Mouse (Mus musculus) induced T-regulatory cell, adult 2 months (primary cell): Measurements from ENCODE around the gene Lrrc8c.
A peak's percentile ranks its signal among the peaks of the same experiment; 100 is the strongest.

ENCODE experiments used
- DNase-seq: peaks from one replicate; pipeline ENCODE4 v3.0.0-alpha.2; 2012; ENCODE audit warnings: low read depth

Gene Lrrc8c

DNA sequence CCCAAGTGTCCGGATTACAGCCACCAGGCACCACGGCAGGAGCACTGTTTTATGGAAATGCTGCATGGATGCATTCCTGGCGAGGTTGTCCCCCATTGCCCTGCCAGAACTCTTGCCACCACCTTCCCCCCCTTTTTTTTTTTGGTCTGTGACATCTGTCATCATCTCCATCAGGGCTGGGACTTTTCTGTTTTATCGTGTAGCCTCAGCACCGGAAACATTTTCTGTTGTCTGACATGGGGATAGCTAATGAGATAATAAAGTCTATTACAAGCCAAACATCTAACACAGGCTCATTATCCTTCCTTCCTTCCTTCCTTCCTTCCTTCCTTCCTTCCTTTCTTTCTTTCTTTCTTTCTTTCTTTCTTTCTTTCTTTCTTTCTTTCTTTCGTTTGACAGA, 119.7 kb downstream of the Lrrc8c start:
- peak; percentile 42 for DNase-seq

DNA sequence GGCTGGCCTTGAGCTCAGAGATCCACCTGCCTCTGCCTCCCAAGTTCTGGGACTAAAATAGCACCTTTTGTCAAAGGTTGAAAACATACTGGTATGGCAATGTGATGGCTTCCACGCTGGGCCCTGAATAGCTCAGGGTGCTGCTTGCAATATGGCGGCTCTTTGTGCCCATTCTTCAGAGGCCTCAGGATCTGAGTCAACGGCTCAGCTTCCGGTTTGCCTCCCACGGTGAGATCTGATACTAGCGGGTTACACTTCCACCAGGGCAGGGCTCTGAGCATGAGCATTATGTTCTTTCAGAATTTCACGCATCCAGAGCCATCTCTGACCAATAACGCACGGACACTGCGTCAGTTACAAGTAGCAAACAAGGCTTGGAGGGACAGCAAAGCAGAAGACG, 120.2 kb downstream of the Lrrc8c start:
- peak; percentile 56 for DNase-seq

DNA sequence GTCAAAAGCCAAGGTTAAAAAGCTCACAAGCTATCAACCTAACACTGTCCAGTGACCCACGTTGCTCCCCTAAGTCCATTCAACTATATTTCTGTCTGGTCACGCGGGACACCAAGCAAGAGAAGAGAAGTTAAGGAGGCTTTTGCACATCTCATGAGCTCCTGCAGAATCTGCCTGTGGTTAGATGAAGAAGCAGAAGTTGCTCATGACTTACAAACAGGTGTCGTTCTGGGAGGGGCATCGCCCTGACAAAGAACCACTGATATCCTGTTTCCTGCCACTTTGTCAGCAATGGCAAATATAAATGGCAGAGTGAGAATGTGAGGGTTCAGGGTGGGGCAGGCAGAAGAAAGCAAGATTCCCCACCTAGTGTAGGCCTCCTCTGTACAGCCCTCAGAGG, 123.3 kb downstream of the Lrrc8c start:
- DNase-seq, result peak; percentile 90

DNA sequence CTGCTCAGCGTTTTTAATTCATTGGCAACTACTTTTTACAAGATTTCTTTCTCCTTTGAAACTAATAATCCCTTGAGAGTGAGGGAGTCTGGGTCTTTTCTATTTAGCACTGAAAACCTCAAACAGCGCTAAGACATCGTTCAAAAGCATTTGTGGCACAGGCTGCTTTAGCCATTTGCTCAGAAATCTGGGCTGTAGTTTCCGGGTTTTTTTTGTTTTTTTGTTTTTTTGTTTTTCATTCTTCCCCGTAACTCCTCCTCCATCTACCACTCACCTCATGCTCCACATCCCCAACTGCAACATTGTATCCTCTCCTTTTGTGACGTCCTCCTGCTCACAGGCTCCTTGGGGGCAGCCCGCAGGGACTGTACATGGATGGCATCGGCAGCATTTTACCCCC, 124.1 kb downstream of the Lrrc8c start:
- DNase-seq, result peak; percentile 76

DNA sequence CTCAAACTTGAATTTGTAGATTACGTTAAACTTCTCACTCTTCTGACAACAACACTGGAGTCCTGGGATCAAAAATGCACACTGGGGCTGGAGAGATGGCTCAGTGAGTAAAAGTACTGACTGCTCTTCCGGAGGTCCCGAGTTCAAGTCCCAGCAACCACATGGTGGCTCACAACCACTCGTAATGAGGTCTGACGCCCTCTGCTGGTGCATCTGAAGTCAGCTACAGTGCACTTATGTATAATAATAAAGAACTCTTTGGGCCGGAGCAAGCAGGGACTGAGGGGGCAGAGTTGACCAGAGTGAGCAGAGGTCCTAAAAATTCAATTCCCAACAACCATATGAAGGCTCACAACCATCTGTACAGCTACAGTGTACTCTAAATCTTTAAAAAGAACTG, 125.0 kb downstream of the Lrrc8c start:
- peak; percentile 39 for DNase-seq

DNA sequence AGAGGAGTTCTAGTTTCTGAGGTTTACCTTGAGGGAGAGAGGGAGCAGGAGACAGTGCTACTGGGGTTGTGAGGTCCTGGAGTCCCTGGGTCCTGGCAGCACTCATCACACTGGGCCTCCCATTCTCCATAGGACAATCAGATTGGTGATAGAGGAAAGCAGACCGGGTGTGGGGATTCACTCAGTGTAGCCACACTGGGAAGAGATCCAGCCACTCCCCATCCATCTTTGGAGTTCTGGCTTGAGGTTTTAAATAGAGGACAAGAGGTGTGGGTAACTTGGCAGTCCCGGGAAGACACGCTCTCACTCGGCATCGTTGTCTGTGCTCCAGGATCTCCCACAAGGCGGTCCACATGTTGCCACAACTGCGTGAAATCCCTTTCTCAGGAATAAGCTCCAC, 127.9 kb downstream of the Lrrc8c start:
- no peak for DNase-seq

DNA sequence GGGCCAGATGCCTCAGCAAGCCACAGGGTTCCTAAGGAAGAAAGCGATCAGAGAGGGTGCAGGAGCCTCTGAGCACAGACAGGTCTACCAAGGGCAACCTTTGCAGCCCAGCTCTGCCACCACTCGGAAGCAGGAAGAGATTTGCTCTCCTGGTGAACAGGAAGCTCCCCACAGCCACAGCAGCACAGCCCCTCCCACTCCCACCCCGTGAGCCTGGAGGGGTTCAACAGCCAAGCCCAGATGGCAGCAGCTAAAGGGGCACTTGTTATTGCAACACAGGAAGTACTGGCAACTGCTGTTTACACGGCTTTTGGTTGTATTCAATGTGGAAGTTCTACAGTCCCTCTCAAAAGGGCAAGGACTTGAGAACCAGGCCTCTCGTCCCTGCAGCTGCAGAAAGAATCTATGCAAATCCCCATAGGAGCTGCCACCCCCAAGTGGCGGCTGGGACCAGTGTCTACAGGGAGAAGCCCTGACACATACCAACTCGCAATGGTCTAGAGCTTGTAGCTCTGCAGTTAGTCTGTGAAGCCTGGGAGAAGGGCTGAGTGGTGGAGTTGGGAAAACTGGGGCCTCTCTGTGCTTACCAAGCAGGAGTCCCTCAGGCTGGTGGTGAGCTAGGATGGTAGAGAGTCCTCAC, 129.6 kb downstream of the Lrrc8c start:
- peak; percentile 88 for DNase-seq

DNA sequence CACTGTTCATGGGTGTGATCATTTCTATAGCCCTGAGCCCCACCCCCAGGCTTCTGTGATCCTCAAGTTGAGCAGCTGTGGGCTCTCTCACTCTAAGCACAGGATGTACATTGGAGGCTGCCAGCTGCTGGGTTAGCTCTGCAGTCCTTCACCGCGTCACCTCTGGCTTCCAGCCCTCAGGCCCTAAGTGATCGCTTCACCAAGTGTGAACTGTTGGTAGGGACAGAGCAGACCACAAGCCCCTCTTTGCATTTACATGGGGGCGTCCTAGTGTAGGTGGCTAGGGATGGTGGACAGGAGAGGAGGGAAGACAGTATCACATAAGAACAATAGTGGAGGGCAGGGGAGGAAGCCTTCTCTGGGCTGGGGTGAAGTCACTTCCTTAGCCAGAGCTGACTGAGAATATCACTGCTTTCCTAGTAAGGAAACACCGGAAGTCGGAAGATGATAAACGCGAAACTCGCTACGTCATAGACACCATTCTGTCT, 130.4 kb downstream of the Lrrc8c start:
- peak; percentile 94 for DNase-seq

DNA sequence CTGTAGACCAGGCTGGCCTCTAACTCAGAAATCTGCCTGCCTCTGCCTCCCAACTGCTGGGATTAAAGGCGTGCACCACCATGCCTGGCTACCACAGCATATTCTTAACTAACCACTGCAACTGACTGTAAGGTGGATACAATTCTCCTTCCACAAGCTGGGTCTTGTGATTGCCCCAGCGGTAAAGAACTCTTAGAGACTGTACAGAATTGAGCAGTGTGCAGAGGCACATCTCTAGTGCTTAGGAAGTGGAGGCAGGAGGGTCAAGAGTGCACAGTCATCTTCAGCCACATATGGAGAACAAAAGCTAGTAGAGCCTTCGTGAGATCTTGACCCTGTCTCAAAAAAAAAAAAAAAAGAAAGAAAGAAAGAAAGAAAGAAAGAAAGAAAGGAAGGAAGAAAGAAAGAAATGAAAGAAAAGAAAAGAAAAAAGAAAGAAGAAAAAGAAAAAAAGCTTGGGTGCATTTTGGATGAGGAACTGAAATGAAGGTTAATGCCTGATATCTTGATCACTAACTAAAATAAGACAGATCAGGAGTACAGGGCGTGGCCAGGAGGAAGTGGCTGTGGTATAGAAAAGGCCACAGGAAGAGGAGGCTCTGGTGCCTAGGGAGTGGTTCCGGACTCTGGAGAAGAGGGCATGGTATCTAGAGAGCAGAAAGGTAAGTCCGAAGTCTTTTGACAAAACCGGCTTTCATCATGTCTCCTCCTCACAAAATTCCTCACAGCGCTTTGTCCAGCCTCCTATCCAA, 131.7 kb downstream of the Lrrc8c start:
- DNase-seq, result peak; percentile 86

DNA sequence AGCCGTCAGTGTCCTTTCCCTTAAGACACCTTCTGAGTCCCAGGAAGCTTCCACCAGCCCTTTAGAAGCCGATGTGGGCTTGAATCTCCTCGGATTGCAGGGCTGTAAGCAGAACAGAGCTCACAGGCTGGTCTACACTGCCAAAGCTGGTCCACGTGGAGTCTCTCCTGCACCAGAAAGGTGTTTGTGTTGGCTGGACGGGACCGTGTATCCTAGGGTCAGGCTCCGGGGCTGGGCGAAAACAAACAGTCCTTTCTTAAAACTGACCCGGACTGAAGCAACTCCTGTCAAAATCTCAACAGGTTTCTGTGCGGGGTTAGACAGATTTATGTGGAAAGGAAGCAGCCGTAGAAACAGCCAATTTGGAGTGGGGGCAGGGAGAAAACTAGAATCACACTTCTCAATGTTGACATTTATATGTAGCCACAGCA, 132.4 kb downstream of the Lrrc8c start:
- peak; percentile 86 for DNase-seq

DNA sequence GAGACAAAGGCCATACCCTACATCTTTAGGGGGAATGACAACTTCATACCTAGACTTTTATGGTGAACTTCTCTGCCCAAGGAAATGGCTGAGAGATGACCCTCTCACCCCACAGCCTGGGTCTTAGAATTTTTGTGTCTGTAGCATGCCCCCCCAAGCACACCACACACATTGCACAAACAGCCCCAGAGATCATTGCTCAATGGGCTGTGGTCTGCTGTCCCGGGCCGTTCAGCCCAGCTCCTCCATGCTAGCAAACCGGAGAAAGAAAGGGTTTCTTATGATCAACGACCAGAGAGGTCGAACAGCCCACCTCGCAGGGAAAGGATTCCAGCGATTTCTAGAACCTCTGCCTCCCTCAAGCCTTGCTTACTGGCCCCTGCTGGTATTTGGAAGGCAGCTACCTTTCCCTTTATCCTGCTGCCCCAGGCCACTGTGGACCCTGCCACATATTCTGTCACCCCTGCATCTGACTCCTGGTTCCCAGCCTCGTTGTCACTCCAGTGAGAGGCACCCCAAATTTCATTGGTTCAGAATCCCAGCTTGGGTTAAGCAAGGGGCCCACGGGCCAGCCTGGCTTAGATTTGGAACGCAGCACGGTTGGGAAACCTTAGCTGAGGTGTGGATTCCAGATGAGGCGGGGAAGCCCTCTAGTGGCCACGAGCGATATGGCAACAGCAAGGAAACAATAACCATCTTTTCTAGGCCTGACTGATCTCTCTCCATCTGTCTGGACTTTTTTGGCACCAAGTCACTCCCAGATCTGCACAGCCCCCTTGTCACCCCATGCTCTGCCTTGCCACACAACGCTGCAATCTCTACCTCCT, 135.3 kb downstream of the Lrrc8c start:
- DNase-seq, result peak; percentile 90

DNA sequence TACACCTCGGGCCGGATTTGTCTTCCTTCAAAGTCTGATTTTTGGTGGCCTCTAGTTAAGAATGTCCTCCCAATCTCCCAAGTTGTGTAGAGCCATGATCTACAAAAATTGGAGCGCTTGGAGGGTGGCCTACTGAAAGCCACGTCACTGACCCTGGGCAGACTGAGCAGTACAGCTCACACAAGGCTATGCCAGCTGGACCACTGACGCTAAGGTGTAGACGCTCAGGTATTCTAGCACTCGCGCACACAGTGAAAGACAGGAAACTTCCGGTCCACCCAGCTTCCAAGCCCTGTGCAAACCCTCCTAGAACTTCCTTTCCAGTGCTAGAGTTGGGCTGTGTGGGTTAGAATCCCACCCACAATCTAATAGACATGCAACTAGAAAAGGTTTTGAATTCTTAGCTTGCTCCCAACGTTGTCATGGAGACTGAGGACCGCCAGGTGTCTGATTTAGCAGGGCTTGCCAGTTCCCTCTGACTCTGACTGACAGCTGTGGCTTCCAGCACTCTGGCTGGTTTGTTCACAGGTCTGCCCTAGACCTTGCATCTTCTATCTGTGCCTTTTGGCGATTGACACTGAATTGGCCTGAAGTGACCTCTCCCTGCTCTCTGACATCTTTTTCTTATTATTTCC, 136.0 kb downstream of the Lrrc8c start:
- peak; percentile 22 for DNase-seq

DNA sequence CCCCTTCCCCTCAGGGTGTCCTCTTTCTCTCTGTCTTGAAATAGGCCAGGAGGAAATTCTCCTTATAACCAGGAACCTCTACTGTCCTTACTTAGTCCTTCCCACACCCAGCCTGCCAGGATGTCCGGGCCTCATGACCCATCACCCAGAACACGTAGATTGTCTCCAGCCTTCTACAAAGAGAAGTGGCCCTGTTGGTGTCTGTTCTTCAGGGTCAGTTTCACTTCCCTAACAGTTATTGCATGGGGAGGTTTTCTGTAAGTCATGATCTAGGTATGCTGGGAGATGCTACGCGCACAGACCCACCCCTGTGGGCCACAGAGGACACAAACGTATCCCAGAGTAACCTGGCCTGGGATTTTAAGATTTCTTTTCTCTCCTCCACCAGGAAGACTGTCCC, 142.7 kb downstream of the Lrrc8c start:
- DNase-seq, result no peak
